Mouse (Mus musculus) CD4-positive, CD25-positive, alpha-beta regulatory T cell (primary cell): ENCODE measurements around the gene Rab30. TPM values are rescaled to one million over a fixed set of nuclear protein-coding genes. Genes with fewer than 3 reads are reported as not detected.

Experiments used
- polyA plus RNA-seq: library from polyadenylated mRNA; unstranded; fragments of 100-300 nt; shearing (Covaris generic); gene quantifications from one replicate; pipeline ENCODE4 v1.2.1, GENCODE M21; 2017

Gene Rab30
- 0.05 TPM for polyA plus RNA-seq

DNA sequence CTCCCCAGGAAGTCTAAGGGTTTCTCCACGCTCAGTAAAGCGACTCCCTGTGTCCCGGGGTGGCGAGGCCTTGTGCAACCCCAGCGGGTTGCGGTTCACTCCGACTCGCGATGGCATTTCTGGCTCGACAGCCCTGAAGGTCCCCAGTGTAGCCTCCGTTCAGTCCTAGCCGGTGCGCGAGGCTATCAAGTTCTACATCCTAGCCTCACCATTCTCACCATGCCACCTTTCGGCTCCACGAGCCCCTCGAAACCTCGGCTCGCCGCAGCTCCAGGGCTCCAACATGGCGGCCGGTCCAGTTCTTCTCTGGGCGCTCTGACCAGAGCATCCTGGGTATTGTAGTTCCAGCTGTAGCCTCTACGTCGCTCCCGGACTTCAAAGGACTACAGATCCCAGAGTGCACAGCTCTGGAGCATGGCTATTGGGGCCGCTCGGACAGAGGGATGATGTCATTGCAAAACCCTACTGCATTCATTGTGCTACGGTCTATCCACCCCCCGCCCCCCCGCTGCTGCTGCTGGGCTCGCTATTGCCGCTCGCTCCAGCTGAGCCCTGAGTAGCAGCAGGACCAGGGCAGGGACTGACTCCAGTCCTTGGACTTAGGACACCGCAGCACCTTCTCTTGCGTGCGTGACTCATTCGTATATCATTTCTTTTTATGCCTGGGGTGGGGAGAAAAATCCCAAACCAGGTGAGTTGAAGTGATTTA lies at the start of gene Rab30:
TSS of gene Rab30 (plus strand) at position 452 of the 709 bp plus-strand sequence.

DNA sequence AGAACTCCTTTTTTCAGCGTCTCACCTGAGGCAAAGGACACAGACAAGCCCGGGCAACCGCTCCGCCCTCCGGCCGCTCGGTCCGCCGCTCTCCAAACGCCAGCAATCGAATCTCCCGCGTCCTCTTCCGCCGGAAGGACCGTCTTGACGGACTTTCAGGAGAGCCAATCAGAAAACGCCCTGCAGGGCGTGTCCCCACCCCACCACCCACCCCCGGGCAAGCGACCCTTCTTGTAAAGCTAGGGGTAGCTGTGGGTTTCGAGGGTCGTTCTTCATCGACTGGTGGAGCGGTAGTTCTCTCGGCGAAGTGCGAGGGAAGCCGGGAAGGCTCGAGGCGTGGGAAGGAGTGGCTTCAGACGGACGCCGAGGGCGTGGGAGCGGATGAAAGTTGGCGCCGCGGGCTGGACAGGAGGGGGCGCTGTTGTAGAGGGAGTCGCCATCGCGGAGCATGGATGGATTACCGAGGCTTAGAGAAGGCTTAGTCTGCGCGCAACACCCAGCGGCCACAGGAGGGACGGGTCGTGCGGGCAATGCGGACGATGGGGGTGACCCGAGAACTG lies 132.8 kb downstream of the Rab30 start, which contains the start of the genes Ddias and Prcp:
TSS of gene Ddias (minus strand) at position 132 of the 560 bp plus-strand sequence.
TSS of gene Prcp (plus strand) at position 355 of the 560 bp plus-strand sequence.

Other genes with a start within 250 kb of the Rab30 start
- 19.5 TPM for gene Ccdc90b, start 180.5 kb upstream of the Rab30 start, polyA plus RNA-seq
- gene Ankrd42, start 104.5 kb upstream of the Rab30 start, polyA plus RNA-seq: not detected
- 46.7 TPM for gene Pcf11, start 71.7 kb upstream of the Rab30 start, polyA plus RNA-seq
- gene Ddias, start 132.6 kb downstream of the Rab30 start, polyA plus RNA-seq: 3.7 TPM
- 16.3 TPM for gene Prcp, start 132.9 kb downstream of the Rab30 start, polyA plus RNA-seq